Mouse (Mus musculus) adrenal gland, postnatal 25 days (tissue): ENCODE results near the gene Ntrk3. TPM values are rescaled to one million over a fixed set of nuclear protein-coding genes. Genes with fewer than 3 reads are reported as not detected.

Experiments used
- DNase-seq: peaks from one replicate; pipeline ENCODE4 v3.0.0; 2021; ENCODE audit warnings: mixed read lengths
- total RNA-seq: library from RNA; stranded (reverse); gene quantifications from 2 replicates; pipeline ENCODE4 v1.2.3, GENCODE M21; 2021

Gene Ntrk3
- total RNA-seq, 1 experiment from 2014 or later, result 24.3 TPM

- no peak for DNase-seq
These were observed 294.3 kb downstream of the Ntrk3 start for GRCm38 (mm10) chr7:78443373-78444036.

GRCm38 (mm10) chr7:78441706-78442105 lies 296.1 kb downstream of the Ntrk3 start:
- DNase-seq, result no peak

- no peak for DNase-seq
These were observed 296.9 kb downstream of the Ntrk3 start for GRCm38 (mm10) chr7:78440896-78441295.

- no peak for DNase-seq
These were observed 297.3 kb downstream of the Ntrk3 start for GRCm38 (mm10) chr7:78440476-78440875.

GRCm38 (mm10) chr7:78439361-78440120 lies 298.3 kb downstream of the Ntrk3 start:
- no peak for DNase-seq

GRCm38 (mm10) chr7:78433617-78434144 lies 304.1 kb downstream of the Ntrk3 start:
- DNase-seq, result no peak

DNA sequence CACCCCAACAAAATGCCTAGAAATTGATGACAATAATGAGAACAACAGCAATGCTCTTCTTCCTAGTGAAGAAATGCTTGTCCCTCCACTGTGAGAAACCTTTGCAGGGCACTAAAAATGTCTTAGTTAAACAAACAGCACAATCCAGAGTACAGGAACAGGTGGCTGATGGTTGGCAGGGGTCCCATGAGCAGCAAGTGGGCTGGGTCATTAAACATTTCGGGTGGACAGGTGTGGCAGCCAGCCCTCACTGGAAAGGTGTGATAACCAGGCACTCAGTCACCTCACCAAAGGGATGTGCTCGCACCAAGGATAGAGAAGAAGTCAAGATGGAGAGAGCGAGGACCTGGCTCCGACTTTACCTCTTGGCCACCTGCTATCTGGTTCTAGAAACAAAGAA lies 306.2 kb downstream of the Ntrk3 start:
- DNase-seq, result no peak

- no peak for DNase-seq
These were observed 325.6 kb downstream of the Ntrk3 start for GRCm38 (mm10) chr7:78412172-78412571.

GRCm38 (mm10) chr7:78409970-78410369 lies 327.8 kb downstream of the Ntrk3 start:
- DNase-seq, result no peak

- no peak for DNase-seq
These were observed 331.0 kb downstream of the Ntrk3 start for GRCm38 (mm10) chr7:78406641-78407291.

DNA sequence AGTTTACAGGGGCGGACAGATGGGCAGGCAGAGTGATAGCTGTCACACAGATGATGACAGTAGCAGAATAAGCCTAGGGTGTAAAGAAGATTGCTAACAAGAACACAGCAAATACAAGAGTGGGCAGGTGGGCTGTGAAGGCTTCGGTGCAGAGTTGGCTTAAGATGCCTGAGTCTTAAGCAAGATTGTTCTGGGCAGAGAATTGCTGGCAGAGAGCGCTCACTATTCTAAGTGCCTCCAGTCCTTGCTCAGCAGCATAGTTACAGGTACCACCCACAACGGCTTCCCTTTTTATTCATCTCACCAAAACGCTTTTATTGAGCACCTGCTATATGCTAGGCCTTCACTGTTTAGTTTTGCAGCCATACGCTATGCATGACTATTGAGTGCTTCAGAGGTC lies 333.3 kb downstream of the Ntrk3 start:
- no peak for DNase-seq

- no peak for DNase-seq
These were observed 335.3 kb downstream of the Ntrk3 start for GRCm38 (mm10) chr7:78402495-78402894.

DNA sequence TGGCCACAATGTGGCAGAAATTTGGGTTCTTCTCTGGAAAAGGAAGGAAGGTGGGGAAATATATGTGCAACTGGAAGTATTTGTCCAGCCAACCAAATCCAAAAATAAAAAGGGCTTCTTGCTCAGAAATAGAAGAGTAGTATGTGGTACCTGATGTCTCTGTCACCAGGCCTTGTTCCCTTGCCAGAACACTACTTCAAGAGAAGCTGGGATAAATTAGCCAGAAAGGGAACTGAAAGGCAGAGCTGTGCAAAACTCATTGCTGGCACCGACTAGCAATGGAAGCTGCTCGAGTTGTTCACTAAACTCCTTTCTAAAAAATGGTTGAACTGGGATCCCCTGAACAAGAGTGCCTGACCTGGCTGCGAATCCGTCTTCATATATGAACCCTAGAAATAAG lies 337.6 kb downstream of the Ntrk3 start:
- DNase-seq, result no peak

DNA sequence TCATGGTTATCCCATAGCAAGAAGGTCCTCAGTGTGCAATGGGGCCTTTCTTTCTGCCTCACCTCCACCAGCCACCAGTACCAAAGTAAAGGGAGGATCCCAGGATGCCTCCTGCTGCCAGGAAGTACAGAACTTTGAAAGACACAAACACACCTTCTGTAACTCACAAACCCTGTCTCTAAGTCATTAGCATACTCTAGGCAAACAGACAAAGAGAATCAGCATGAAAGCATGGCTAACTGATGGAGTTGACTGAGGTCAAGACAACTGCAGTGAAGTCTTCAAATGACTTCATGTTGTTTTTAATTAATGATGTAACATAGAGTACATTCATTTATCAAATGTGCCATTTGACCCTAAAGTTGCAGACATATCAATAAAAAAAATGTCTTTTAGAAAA lies 339.4 kb downstream of the Ntrk3 start:
- no peak for DNase-seq

DNA sequence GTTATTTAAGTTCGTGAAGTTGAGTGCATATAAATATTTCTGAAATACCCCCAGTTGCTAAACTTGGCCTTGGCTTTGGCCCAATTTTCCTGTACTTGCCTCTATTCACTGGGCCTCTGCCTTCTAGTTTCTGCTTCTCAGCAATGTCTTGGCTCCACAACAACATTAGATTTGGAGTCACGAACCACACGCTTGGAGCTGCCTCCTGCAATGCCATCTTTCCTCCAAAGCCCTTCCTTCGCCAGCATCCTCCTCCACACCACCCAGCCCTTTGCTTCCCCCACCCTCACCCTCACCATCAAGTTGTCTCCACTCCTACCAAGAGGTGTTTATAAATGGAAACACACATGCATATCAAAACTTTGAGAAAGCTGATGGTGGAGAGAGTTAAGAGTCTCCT lies 340.6 kb downstream of the Ntrk3 start:
- DNase-seq, result no peak

DNA sequence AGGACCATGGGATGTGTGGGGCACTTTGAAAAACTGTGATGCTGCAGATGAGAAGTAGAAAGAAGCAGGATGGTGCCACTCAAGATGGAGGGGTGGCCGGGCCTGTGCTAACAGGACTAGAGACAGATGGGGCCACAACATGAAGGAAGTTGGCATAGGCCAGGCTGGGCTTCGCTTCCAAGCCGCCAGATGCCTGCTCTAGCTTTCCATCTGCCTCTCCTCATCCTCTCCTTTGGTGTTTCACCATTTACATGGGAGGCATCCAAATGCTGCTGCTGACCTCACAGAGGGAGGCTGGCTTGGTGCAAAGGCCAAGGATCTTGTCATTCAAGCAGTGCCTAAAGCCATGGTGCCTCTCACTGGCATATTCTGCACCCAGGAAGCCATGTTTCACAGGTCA lies 347.8 kb downstream of the Ntrk3 start:
- no peak for DNase-seq

GRCm38 (mm10) chr7:78388101-78388500 lies 349.7 kb downstream of the Ntrk3 start:
- DNase-seq, result no peak

DNA sequence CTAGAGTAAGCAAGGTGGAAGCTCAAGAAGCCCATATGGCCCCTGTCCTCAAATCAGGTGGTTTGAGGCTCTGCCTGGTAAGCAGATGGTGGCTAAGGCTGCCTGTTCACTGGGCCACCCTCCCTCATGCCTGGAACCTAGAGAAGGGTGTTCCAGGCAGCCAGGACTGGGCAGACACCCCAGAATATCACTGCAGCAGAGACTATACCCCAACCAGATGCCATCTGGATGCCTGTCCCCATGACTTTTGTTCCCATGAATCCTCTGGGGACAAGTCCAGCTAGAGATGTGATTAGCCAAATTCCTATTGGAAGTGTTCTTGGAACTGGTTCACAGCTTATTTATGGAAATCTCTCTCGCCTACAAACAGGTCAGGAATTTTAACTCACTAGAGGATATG lies 351.8 kb downstream of the Ntrk3 start:
- DNase-seq, result no peak

GRCm38 (mm10) chr7:78384111-78384510 lies 353.7 kb downstream of the Ntrk3 start:
- no peak for DNase-seq

DNA sequence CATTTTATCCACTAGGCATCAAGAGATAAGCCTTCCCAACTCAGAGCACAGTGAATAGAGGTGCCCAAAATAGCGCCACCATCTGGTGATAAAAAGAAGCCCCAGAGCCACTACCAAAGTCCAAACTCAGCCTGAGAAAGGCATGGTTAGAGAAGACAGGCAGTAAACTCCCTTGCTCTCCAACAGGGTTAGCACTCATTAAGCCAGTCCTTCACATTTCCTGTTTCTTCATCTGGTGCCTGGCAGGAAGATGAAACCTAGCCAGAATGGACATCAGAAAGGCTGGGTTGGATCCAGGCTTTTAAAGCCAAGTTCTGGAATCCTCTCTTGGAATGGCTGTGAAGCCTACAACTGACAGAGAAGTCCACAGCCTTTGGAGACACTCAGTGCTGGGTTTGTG lies 355.7 kb downstream of the Ntrk3 start:
- DNase-seq, result no peak

- DNase-seq, result no peak
These were observed 358.0 kb downstream of the Ntrk3 start for GRCm38 (mm10) chr7:78379784-78380183.

GRCm38 (mm10) chr7:78378306-78378705 lies 359.5 kb downstream of the Ntrk3 start:
- no peak for DNase-seq

GRCm38 (mm10) chr7:78376875-78377274 lies 360.9 kb downstream of the Ntrk3 start:
- no peak for DNase-seq
